Mouse (Mus musculus) embryonic facial prominence, embryonic 13.5 days (tissue): ENCODE measurements at regions not wholly inside any gene's neighbourhood (a gene's known extent, or its start where the extent isn't known, plus 50 kb on each side); places are given as distances from the start of the nearest gene placed in this dataset.
A peak's percentile ranks its signal among the peaks of the same experiment; 100 is the strongest.

Experiments used
- ATAC-seq: fragments of 200-750 bp; cut with Nextera tagmentation; 2 replicates; pipeline ENCODE4 v1.8.0; 2017; ENCODE audit warnings: low read depth; ENCODE audit not compliant: insufficient number of reproducible peaks, insufficient read depth, low FRiP score, low TSS enrichment
- H3K27ac ChIP-seq: fragments of 300-500 bp; sonication (generic); 2 replicates; pipeline ENCODE4 v1.5.1; 2015; ENCODE audit warnings: moderate library complexity, mild to moderate bottlenecking, inconsistent platforms
- H3K27me3 ChIP-seq: fragments of 300-500 bp; sonication (generic); 2 replicates; pipeline ENCODE4 v1.6.1; 2015; ENCODE audit warnings: mild to moderate bottlenecking, inconsistent platforms
- H3K36me3 ChIP-seq: fragments of 300-500 bp; sonication (generic); 2 replicates; pipeline ENCODE4 v1.6.1; 2015; ENCODE audit warnings: mild to moderate bottlenecking, inconsistent platforms
- H3K4me1 ChIP-seq: fragments of 300-500 bp; sonication (generic); 2 replicates; pipeline ENCODE4 v1.6.1; 2015; ENCODE audit warnings: inconsistent platforms
- H3K4me2 ChIP-seq: fragments of 300-500 bp; sonication (generic); 2 replicates; pipeline ENCODE4 v1.6.1; 2015; ENCODE audit warnings: moderate library complexity, mild to moderate bottlenecking, inconsistent platforms
- H3K4me3 ChIP-seq: fragments of 300-500 bp; sonication (generic); 2 replicates; pipeline ENCODE4 v1.5.1; 2015; ENCODE audit warnings: mild to moderate bottlenecking, inconsistent platforms
- H3K9ac ChIP-seq: fragments of 300-500 bp; sonication (generic); 2 replicates; pipeline ENCODE4 v1.6.1; 2015; ENCODE audit warnings: mild to moderate bottlenecking, inconsistent platforms
- H3K9me3 ChIP-seq: fragments of 300-500 bp; sonication (generic); 2 replicates; pipeline ENCODE4 v1.6.1; 2016; ENCODE audit warnings: inconsistent platforms
- WGBS: fragments of 180-500 bp; shearing (Covaris S2); methylation state at CpG from one replicate; pipeline ENCODE4 v1.1.7; 2015; ENCODE audit warnings: mixed read lengths; 5-methylcytosine and 5-hydroxymethylcytosine counted together

- Histone ChIP-seq H3K36me3 (no peaks in the 10 kb centered on the region), H3K4me1 (peaks cover 8% of the 10 kb centered on the region; the same call in 1 of the 2 replicates), H3K4me3 (no peak overlapping the region), H3K9me3 (no peaks in the 10 kb centered on the region), H3K9ac (no peak overlapping the region), H3K4me2 (no peak overlapping the region), H3K27ac (no peak overlapping the region), H3K27me3 (0 out of 2 replicates have a peak, but pooled peaks cover 12% of the 10 kb centered on the region)
- 65% methylated on average over 3 of the region's 3 CpGs for WGBS
- no peak for ATAC-seq
Measured at GRCm38 (mm10) chr13:40652916-40653315, 85.3 kb downstream of the Tfap2a start.

- H3K4me3 ChIP-seq: peak overlapping the region; percentile 9
- H3K27me3 ChIP-seq: 0 out of 2 replicates have a peak, but pooled peaks cover 12% of the 10 kb centered on the region
- no peaks in the 10 kb centered on the region for H3K9me3 ChIP-seq
- no peak overlapping the region for H3K27ac ChIP-seq
- H3K4me1 ChIP-seq: peaks cover 8% of the 10 kb centered on the region; the same call in 1 of the 2 replicates
- H3K9ac ChIP-seq: no peak overlapping the region
- peak overlapping the region; percentile 42 for H3K4me2 ChIP-seq
- WGBS: 20% methylated on average over 16 of the region's 16 CpGs
- ATAC-seq: no peak
- H3K36me3 ChIP-seq: no peaks in the 10 kb centered on the region
Measured at GRCm38 (mm10) chr13:40651056-40651455, 87.1 kb downstream of the Tfap2a start.

GRCm38 (mm10) chr13:40650036-40650709, 88.0 kb downstream of the Tfap2a start:
- Histone ChIP-seq H3K27ac (no peak overlapping the region), H3K4me3 (no peak overlapping the region), H3K9ac (no peak overlapping the region), H3K4me1 (peaks cover 8% of the 10 kb centered on the region; the same call in 1 of the 2 replicates), H3K27me3 (0 out of 2 replicates have a peak, but pooled peaks cover 12% of the 10 kb centered on the region), H3K9me3 (no peaks in the 10 kb centered on the region), H3K36me3 (no peaks in the 10 kb centered on the region), H3K4me2 (no peak overlapping the region)
- 23% methylated on average over 10 of the region's 10 CpGs for WGBS
- ATAC-seq: no peak

- Histone ChIP-seq H3K4me2 (no peak overlapping the region), H3K4me3 (no peak overlapping the region), H3K27ac (no peak overlapping the region), H3K4me1 (peaks cover 8% of the 10 kb centered on the region; the same call in 1 of the 2 replicates), H3K36me3 (no peaks in the 10 kb centered on the region), H3K9me3 (no peaks in the 10 kb centered on the region), H3K9ac (no peak overlapping the region), H3K27me3 (0 out of 2 replicates have a peak, but pooled peaks cover 12% of the 10 kb centered on the region)
- 21% methylated on average over 10 of the region's 10 CpGs for WGBS
- ATAC-seq: no peak
Measured at GRCm38 (mm10) chr13:40649096-40650035, 88.8 kb downstream of the Tfap2a start.

- Histone ChIP-seq H3K4me2 (no peak overlapping the region), H3K27ac (no peak overlapping the region), H3K4me1 (peaks cover 7% of the 10 kb centered on the region; the same call in 1 of the 2 replicates), H3K36me3 (no peaks in the 10 kb centered on the region), H3K9me3 (no peaks in the 10 kb centered on the region), H3K9ac (no peak overlapping the region), H3K4me3 (no peak overlapping the region), H3K27me3 (0 out of 2 replicates have a peak, but pooled peaks cover 7% of the 10 kb centered on the region)
- no peak for ATAC-seq
- 87% methylated on average over 10 of the region's 10 CpGs for WGBS
Measured at GRCm38 (mm10) chr13:40646131-40646530, 92.0 kb downstream of the Tfap2a start.

- no peak overlapping the region for H3K9ac ChIP-seq
- H3K4me3 ChIP-seq: no peak overlapping the region
- 0 out of 2 replicates have a peak, but pooled peaks cover 7% of the 10 kb centered on the region for H3K27me3 ChIP-seq
- H3K27ac ChIP-seq: no peak overlapping the region
- H3K9me3 ChIP-seq: no peaks in the 10 kb centered on the region
- 78% methylated on average over 3 of the region's 3 CpGs for WGBS
- ATAC-seq: no peak
- no peak overlapping the region for H3K4me2 ChIP-seq
- H3K36me3 ChIP-seq: no peaks in the 10 kb centered on the region
- H3K4me1 ChIP-seq: peaks cover 6% of the 10 kb centered on the region; the same call in 1 of the 2 replicates
Measured at GRCm38 (mm10) chr13:40645646-40646045, 92.5 kb downstream of the Tfap2a start.

GRCm38 (mm10) chr13:40642931-40643330, 95.2 kb downstream of the Tfap2a start:
- Histone ChIP-seq H3K36me3 (no peaks in the 10 kb centered on the region), H3K4me1 (no peaks in the 10 kb centered on the region), H3K4me3 (no peak overlapping the region), H3K4me2 (no peak overlapping the region), H3K27me3 (0 out of 2 replicates have a peak, but pooled peaks cover 3% of the 10 kb centered on the region), H3K9ac (no peak overlapping the region), H3K27ac (no peak overlapping the region), H3K9me3 (no peaks in the 10 kb centered on the region)
- ATAC-seq: no peak
- WGBS: 25% methylated on average over 6 of the region's 6 CpGs

- Histone ChIP-seq H3K27ac (no peak overlapping the region), H3K4me3 (no peak overlapping the region), H3K9me3 (no peaks in the 10 kb centered on the region), H3K27me3 (0 out of 2 replicates have a peak, but pooled peaks cover 3% of the 10 kb centered on the region), H3K4me1 (no peaks in the 10 kb centered on the region), H3K9ac (no peak overlapping the region), H3K4me2 (no peak overlapping the region), H3K36me3 (no peaks in the 10 kb centered on the region)
- WGBS: 77% methylated on average over 6 of the region's 6 CpGs
- no peak for ATAC-seq
Measured at GRCm38 (mm10) chr13:40637269-40637668, 100.9 kb downstream of the Tfap2a start.

- no peak for ATAC-seq
- Histone ChIP-seq H3K4me1 (no peaks in the 10 kb centered on the region), H3K9ac (no peak overlapping the region), H3K4me2 (no peak overlapping the region), H3K4me3 (no peak overlapping the region), H3K36me3 (no peaks in the 10 kb centered on the region), H3K27ac (no peak overlapping the region), H3K27me3 (no peaks in the 10 kb centered on the region), H3K9me3 (no peaks in the 10 kb centered on the region)
- 96% methylated on average over 20 of the region's 20 CpGs for WGBS
Measured at GRCm38 (mm10) chr13:40617881-40618280, 120.3 kb downstream of the Tfap2a start.

GRCm38 (mm10) chr13:40608526-40608925, 129.7 kb downstream of the Tfap2a start:
- Histone ChIP-seq H3K4me1 (peaks cover 8% of the 10 kb centered on the region), H3K27ac (no peak overlapping the region), H3K36me3 (no peaks in the 10 kb centered on the region), H3K9me3 (no peaks in the 10 kb centered on the region), H3K4me2 (no peak overlapping the region), H3K9ac (no peak overlapping the region), H3K27me3 (peaks cover 3% of the 10 kb centered on the region; the same call in 1 of the 2 replicates), H3K4me3 (no peak overlapping the region)
- WGBS: 68% methylated on average over 4 of the region's 4 CpGs
- ATAC-seq: no peak

GRCm38 (mm10) chr13:40606405-40607271, 131.5 kb downstream of the Tfap2a start:
- no peak for ATAC-seq
- Histone ChIP-seq H3K27me3 (peaks cover 3% of the 10 kb centered on the region; the same call in 1 of the 2 replicates), H3K27ac (no peak overlapping the region), H3K9ac (peak overlapping the region; percentile 61), H3K9me3 (no peaks in the 10 kb centered on the region), H3K4me2 (peak overlapping the region; percentile 55), H3K4me1 (peaks cover 8% of the 10 kb centered on the region), H3K4me3 (peak overlapping the region; percentile 31), H3K36me3 (no peaks in the 10 kb centered on the region)
- 42% methylated on average over 25 of the region's 25 CpGs for WGBS
